In genomic region chr11:88692374-88692773, GRCm38 (mm10) we compare ENCODE assay signal across 8 mouse cellular contexts. TPM values are rescaled to one million over a fixed set of nuclear protein-coding genes. Genes with fewer than 3 reads are reported as not detected.
DNase-seq lines count a peak whose midpoint lies in the region; ATAC-seq and TF ChIP-seq lines count a peak whose summit lies in the region.

No protein-coding gene starts in this region.

- no peaks in the 10 kb centered on the region for H3K9me3 ChIP-seq in CH12.LX (replicated peaks; ENCODE audit: low read length)
- no peaks in the 10 kb centered on the region for H3K9me3 ChIP-seq in heart, embryonic 14.5 days (ENCODE audit: control insufficient read depth, low read length)
- H3K9me3 ChIP-seq in midbrain, embryonic 12.5 days, result no peaks in the 10 kb centered on the region
- no peaks in the 10 kb centered on the region for H3K9me3 ChIP-seq in kidney, embryonic 14.5 days (ENCODE audit: control insufficient read depth, low read length)

- H3K79me2 ChIP-seq in CH12.LX (replicated peaks; ENCODE audit: control insufficient read depth, extremely low read depth, insufficient read depth, poor library complexity, severe bottlenecking), result peaks cover 19% of the 10 kb centered on the region; the same call in 1 of the 2 replicates

- no peak overlapping the region for H3K4me3 ChIP-seq in CH12.LX (replicated peaks in 1 of 3; ENCODE audit: low read depth in 2 of 3, low read length in 2 of 3, poor library complexity in 1 of 3)
- no peak overlapping the region for H3K4me3 ChIP-seq in heart, embryonic 14.5 days (ENCODE audit: control insufficient read depth in 1 of 2, insufficient read depth in 1 of 2, low read depth in 1 of 2, low read length in 2 of 2)
- H3K4me3 ChIP-seq in midbrain, embryonic 12.5 days, result no peak overlapping the region
- no peak overlapping the region for H3K4me3 ChIP-seq in kidney, embryonic 14.5 days (ENCODE audit: low read length)

- no peak for TF ChIP-seq CTCF in CH12.LX (conservative IDR thresholded peaks at IDR 0.05 in 1 of 2, IDR thresholded peaks at IDR 0.05 in 1 of 2; ENCODE audit: low read depth in 2 of 2, low read length in 2 of 2)

- dilution Hi-C loops in CH12.LX (cut with MboI; ENCODE audit: extremely low pct_ligation_motif_present, extremely low pct_unique_long_range_greater_than_20kb, low sequenced_read_pairs), result no loop called here

- TF ChIP-seq POLR2A in CH12.LX (IDR thresholded peaks at IDR 0.05; ENCODE audit: low read depth, low read length), result no peak

- WGBS in heart, embryonic 14.5 days, result 10% methylated on average over 9 of the region's 10 CpGs
- WGBS in midbrain, embryonic 12.5 days, result 25% methylated on average over 10 of the region's 10 CpGs
- WGBS in kidney, embryonic 14.5 days, result 61% methylated on average over 9 of the region's 10 CpGs

- in situ Hi-C loops in CH12.LX (cut with MboI; ENCODE audit: low pct_ligation_motif_present, low pct_unique_long_range_greater_than_20kb, low sequenced_read_pairs), result no loop called here

- 0 out of 2 replicates have a peak overlapping the region, but pooled peaks have one; percentile 26 for H3K4me2 ChIP-seq in CH12.LX (ENCODE audit: insufficient read depth, low read depth, poor library complexity, severe bottlenecking)
- no peak overlapping the region for H3K4me2 ChIP-seq in heart, embryonic 14.5 days (ENCODE audit: low read length)
- no peak overlapping the region for H3K4me2 ChIP-seq in midbrain, embryonic 12.5 days (replicated peaks)
- H3K4me2 ChIP-seq in kidney, embryonic 14.5 days (replicated peaks; ENCODE audit: low read depth, low read length), result no peak overlapping the region

- ATAC-seq in heart, embryonic 14.5 days (ENCODE audit: insufficient number of reproducible peaks, insufficient read depth, low FRiP score, low read depth), result peak; percentile 60; the same call in 1 of the 2 replicates
- ATAC-seq in midbrain, embryonic 12.5 days (ENCODE audit: low FRiP score, low read depth), result peak; percentile 55
- ATAC-seq in erythroid progenitor cell, adult 5-6 weeks (replicated peaks; ENCODE audit: low FRiP score, poor library complexity, severe bottlenecking), result no peak
- ATAC-seq in kidney, embryonic 14.5 days (ENCODE audit: low FRiP score, low TSS enrichment), result no peak

- peak; percentile 80 for DNase-seq in CH12.LX (ENCODE audit: extremely low read depth)
- DNase-seq in adrenal gland, postnatal 14 days, result peak; percentile 88
- DNase-seq in right cerebral cortex, postnatal 25 days, result no peak
- no peak for DNase-seq in right cerebral cortex, postnatal 10 days (ENCODE audit: low spot score in 2 of 2)

- no peak for TF ChIP-seq EP300 in CH12.LX (IDR thresholded peaks at IDR 0.05; ENCODE audit: low read length)

- H3K4me1 ChIP-seq in CH12.LX (ENCODE audit: control insufficient read depth in 1 of 2, insufficient read depth in 2 of 2), result peaks cover 32 to 75% of the 10 kb centered on the region in 2 experiments
- H3K4me1 ChIP-seq in heart, embryonic 14.5 days (ENCODE audit: control insufficient read depth in 2 of 2, insufficient read depth in 2 of 2, low read length in 2 of 2), result peaks cover 44 to 61% of the 10 kb centered on the region in 2 experiments
- peaks cover 89% of the 10 kb centered on the region for H3K4me1 ChIP-seq in midbrain, embryonic 12.5 days
- H3K4me1 ChIP-seq in kidney, embryonic 14.5 days (ENCODE audit: control insufficient read depth, insufficient read depth, low read length), result peaks cover 82% of the 10 kb centered on the region

- no peak overlapping the region for H3K9ac ChIP-seq in CH12.LX (ENCODE audit: insufficient read depth, low read depth)
- no peak overlapping the region; the same call in 1 of the 2 replicates for H3K9ac ChIP-seq in heart, embryonic 14.5 days (ENCODE audit: low read length)
- no peak overlapping the region for H3K9ac ChIP-seq in midbrain, embryonic 12.5 days (replicated peaks)
- H3K9ac ChIP-seq in kidney, embryonic 14.5 days (ENCODE audit: low read depth, low read length), result no peak overlapping the region

- H3K36me3 ChIP-seq in CH12.LX (replicated peaks in 1 of 2; ENCODE audit: control insufficient read depth in 1 of 2, insufficient read depth in 1 of 2, low read length in 1 of 2), result peaks cover 27 to 66% of the 10 kb centered on the region in 2 experiments
- H3K36me3 ChIP-seq in heart, embryonic 14.5 days (ENCODE audit: control insufficient read depth, insufficient read depth, low read length), result peaks cover 37% of the 10 kb centered on the region
- H3K36me3 ChIP-seq in midbrain, embryonic 12.5 days, result peaks cover 20% of the 10 kb centered on the region
- peaks cover 14% of the 10 kb centered on the region; the same call in 1 of the 2 replicates for H3K36me3 ChIP-seq in kidney, embryonic 14.5 days (ENCODE audit: control insufficient read depth, insufficient read depth, low read length)

- no peak; the same call in none of the 2 replicates for TF ChIP-seq RAD21 in CH12.LX (IDR thresholded peaks at IDR 0.05; ENCODE audit: low read depth, low read length)

- peak overlapping the region; percentile 48 for H3K27ac ChIP-seq in CH12.LX (ENCODE audit: insufficient read depth, low read depth)
- peak overlapping the region; percentile 75 to 82 for H3K27ac ChIP-seq in heart, embryonic 14.5 days (replicated peaks in 1 of 2; ENCODE audit: control insufficient read depth in 1 of 2, insufficient read depth in 1 of 2, low read depth in 2 of 2, low read length in 2 of 2)
- peak overlapping the region; percentile 60; the same call in 1 of the 2 replicates for H3K27ac ChIP-seq in midbrain, embryonic 12.5 days (replicated peaks)
- H3K27ac ChIP-seq in kidney, embryonic 14.5 days (ENCODE audit: low read depth, low read length), result no peak overlapping the region

- H3K27me3 ChIP-seq in CH12.LX (replicated peaks), result no peaks in the 10 kb centered on the region
- H3K27me3 ChIP-seq in heart, embryonic 14.5 days (ENCODE audit: control insufficient read depth, insufficient read depth, low read length), result no peaks in the 10 kb centered on the region
- no peaks in the 10 kb centered on the region for H3K27me3 ChIP-seq in midbrain, embryonic 12.5 days
- no peaks in the 10 kb centered on the region for H3K27me3 ChIP-seq in kidney, embryonic 14.5 days (ENCODE audit: control insufficient read depth, insufficient read depth, low read length)

TF ChIP-seq in CH12.LX, 34 proteins besides CTCF, POLR2A, EP300 and RAD21:
- TF ChIP-seq ZMIZ1 (IDR thresholded peaks at IDR 0.05; ENCODE audit: low read depth, low read length), result no peak
- TF ChIP-seq MEF2A (IDR thresholded peaks at IDR 0.05; ENCODE audit: borderline replicate concordance, low read depth, low read length), result no peak; the same call in 1 of the 2 replicates
- peak; percentile 61; the same call in 1 of the 2 replicates for TF ChIP-seq SIN3A (IDR thresholded peaks at IDR 0.05; ENCODE audit: low read length)
- TF ChIP-seq IRF4 (IDR thresholded peaks at IDR 0.05; ENCODE audit: low read depth, low read length), result 0 out of 2 replicates have a peak, but pooled peaks have one; percentile 14
- no peak for TF ChIP-seq MAX (IDR thresholded peaks at IDR 0.05; ENCODE audit: low read length)
- no peak for TF ChIP-seq UBTF (IDR thresholded peaks at IDR 0.05; ENCODE audit: low read depth, low read length)
- TF ChIP-seq TCF12 (IDR thresholded peaks at IDR 0.05; ENCODE audit: low read depth, low read length), result no peak
- no peak for TF ChIP-seq RCOR1 (conservative IDR thresholded peaks at IDR 0.05; ENCODE audit: low read depth, low read length)
- TF ChIP-seq TBP (conservative IDR thresholded peaks at IDR 0.05; ENCODE audit: low read depth, low read length), result no peak
- no peak for TF ChIP-seq SMC3 (IDR thresholded peaks at IDR 0.05; ENCODE audit: low read depth, low read length)
- TF ChIP-seq USF2 (conservative IDR thresholded peaks at IDR 0.05; ENCODE audit: low read depth, low read length), result no peak
- peak; percentile 93 for TF ChIP-seq ETS1 (conservative IDR thresholded peaks at IDR 0.05; ENCODE audit: low read depth, low read length)
- TF ChIP-seq E2F4 (IDR thresholded peaks at IDR 0.05; ENCODE audit: insufficient replicate concordance, low read depth, low read length), result no peak
- TF ChIP-seq NELFE (IDR thresholded peaks at IDR 0.05; ENCODE audit: low read depth, low read length), result no peak
- TF ChIP-seq HCFC1 (IDR thresholded peaks at IDR 0.05; ENCODE audit: low read depth, low read length), result no peak
- TF ChIP-seq USF1 (IDR thresholded peaks at IDR 0.05; ENCODE audit: low read depth, low read length), result no peak
- TF ChIP-seq CHD2 (IDR thresholded peaks at IDR 0.05; ENCODE audit: low read length), result no peak
- TF ChIP-seq ZKSCAN1 (IDR thresholded peaks at IDR 0.05; ENCODE audit: borderline replicate concordance, low read depth, low read length), result no peak
- no peak for TF ChIP-seq MAZ (IDR thresholded peaks at IDR 0.05; ENCODE audit: low read depth, low read length)
- TF ChIP-seq ZC3H11A (IDR thresholded peaks at IDR 0.05; ENCODE audit: low read depth, low read length), result no peak
- no peak for TF ChIP-seq JUN (IDR thresholded peaks at IDR 0.05; ENCODE audit: insufficient read depth, low read depth, low read length)
- peak; percentile 64 for TF ChIP-seq BHLHE40 (IDR thresholded peaks at IDR 0.05; ENCODE audit: low read depth, low read length)
- TF ChIP-seq CHD1 (IDR thresholded peaks at IDR 0.05; ENCODE audit: low read depth, low read length), result no peak
- TF ChIP-seq MAFK (IDR thresholded peaks at IDR 0.05; ENCODE audit: insufficient replicate concordance, low read length), result no peak
- TF ChIP-seq KAT2A (IDR thresholded peaks at IDR 0.05; ENCODE audit: insufficient replicate concordance, low read length), result no peak
- TF ChIP-seq MXI1 (IDR thresholded peaks at IDR 0.05; ENCODE audit: low read depth, low read length), result peak; percentile 54; the same call in 1 of the 2 replicates
- no peak for TF ChIP-seq JUND (conservative IDR thresholded peaks at IDR 0.05; ENCODE audit: low read depth, low read length)

RNA-seq across cellular contexts. Expression of gene Msi2, which starts 25.9 kb away (rescaled TPM):
- total RNA-seq in CH12.LX (2012; rRNA removed) (46.3 and 52.6 TPM in 2 replicates), CH12.LX (2014; rRNA removed) (73.1 and 76.2 TPM in 2 replicates)
- polyA plus RNA-seq in CH12.LX (2012; ENCODE audit: insufficient read length, low read depth), result 33.7 and 40.3 TPM in 2 replicates
- total RNA-seq in adrenal gland, postnatal 14 days (2021), result 181 and 193 TPM in 2 replicates
- polyA plus RNA-seq in heart, embryonic 14.5 days (2014; fragmentation: Nextera tagmentation; extraction: Ambion mirVana), result 18.1 and 20.9 TPM in 2 replicates
- 41.5 and 47.9 TPM in 2 replicates for polyA plus RNA-seq in midbrain, embryonic 12.5 days (2016; fragmentation: Nextera tagmentation; extraction: Ambion mirVana)
- total RNA-seq in erythroid progenitor cell, adult 5-6 weeks (2015; ENCODE audit: low replicate concordance), result 8.4 and 10.5 TPM in 2 replicates
- total RNA-seq in erythroid progenitor cell, adult 5-6 weeks (2017; ENCODE audit: low replicate concordance), result 18.1 and 44.6 TPM in 2 replicates
- 30.8 and 50.4 TPM in 2 replicates for polyA plus RNA-seq in kidney, embryonic 14.5 days (2014; fragmentation: Nextera tagmentation; extraction: Ambion mirVana)

Comparison
In these comparisons a context has a peak if more than half of its experiments do, and no peak if none do; other contexts are left out.
1. DNase-seq: peak in CH12.LX (single experiment) and adrenal gland, postnatal 14 days (single experiment); none in right cerebral cortex, postnatal 25 days (single experiment) and right cerebral cortex, postnatal 10 days (0 of 2).
2. ATAC-seq: peak in heart, embryonic 14.5 days (single experiment) and midbrain, embryonic 12.5 days (single experiment); none in erythroid progenitor cell, adult 5-6 weeks (single experiment) and kidney, embryonic 14.5 days (single experiment).